Mouse (Mus musculus): ENCODE measurements around the gene Mon2.

DNA sequence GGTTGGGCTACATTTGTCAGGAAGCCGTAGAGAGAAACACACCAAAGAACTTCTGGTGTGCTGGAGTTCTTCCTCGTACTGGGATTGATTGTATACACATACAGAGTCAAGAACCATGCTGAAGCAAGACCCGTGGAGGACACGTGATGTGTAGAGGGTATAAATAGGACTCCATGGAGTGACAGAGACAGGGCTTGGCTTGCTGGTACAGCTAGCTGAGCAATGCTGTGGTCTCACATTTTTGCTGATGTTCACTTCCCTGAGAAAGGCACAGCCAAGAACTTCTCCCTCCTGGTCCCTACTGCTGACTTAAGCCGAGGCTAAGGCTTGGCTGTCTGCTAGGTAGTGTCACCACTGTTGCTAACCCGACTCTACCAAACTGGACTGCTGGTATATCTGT, 15.5 kb downstream of the Mon2 start:
- no peak for TF ChIP-seq CTCF (IDR thresholded peaks at IDR 0.05; ENCODE audit: extremely low read depth, insufficient read length, insufficient replicate concordance, low read depth, low read length)
- TF ChIP-seq POLR2A (IDR thresholded peaks at IDR 0.05; ENCODE audit: low read depth, low read length), result no peak

Data from small intestine, adult 2 months (tissue).